Mouse (Mus musculus) megakaryocyte progenitor cell, adult 5-6 weeks (primary cell): ENCODE data around the gene Itga4. TPM values are rescaled to one million over a fixed set of nuclear protein-coding genes. Genes with fewer than 3 reads are reported as not detected.

Experiments used
- ATAC-seq: replicated peaks from 2 replicates; pipeline ENCODE4 v1.8.0; 2016; ENCODE audit warnings: mild to moderate bottlenecking, moderate TSS enrichment, inconsistent platforms; ENCODE audit not compliant: poor library complexity
- total RNA-seq, 2 experiments: library from RNA; stranded (forward) in 1 of 2; stranded (reverse) in 1 of 2; fragments of 157-497, 149-512 nt in 1 of 2; fragments of 200-1000 nt in 1 of 2; gene quantifications; 2 replicates each; pipeline versions ENCODE4 v1.2.3 to v1.2.4; 2015 to 2017

The Itga4 gene
- total RNA-seq (2015) (111 and 140 TPM in 2 replicates), total RNA-seq (2017) (80.4 and 107 TPM in 2 replicates)

- peak; percentile 47 for ATAC-seq
Observed at GRCm38 (mm10) chr2:79255192-79256000, at the start of gene Itga4. Gene Itga4 (plus strand): TSS chr2:79255426.

GRCm38 (mm10) chr2:79206191-79206755 lies 49.0 kb upstream of the Itga4 start:
- ATAC-seq, result peak; percentile 83

- ATAC-seq, result no peak
Observed at GRCm38 (mm10) chr2:79214982-79215381, 40.2 kb upstream of the Itga4 start.

- ATAC-seq, result no peak
Observed at GRCm38 (mm10) chr2:79215479-79215878, 39.7 kb upstream of the Itga4 start.

- ATAC-seq, result no peak
Observed at GRCm38 (mm10) chr2:79224714-79225426, 30.4 kb upstream of the Itga4 start.

GRCm38 (mm10) chr2:79227805-79228241 lies 27.4 kb upstream of the Itga4 start:
- ATAC-seq, result peak; percentile 91

GRCm38 (mm10) chr2:79231056-79231949 lies 23.9 kb upstream of the Itga4 start:
- ATAC-seq, result no peak

- ATAC-seq, result peak; percentile 76
Observed at GRCm38 (mm10) chr2:79235767-79236487, 19.3 kb upstream of the Itga4 start.

- ATAC-seq, result no peak
Observed at GRCm38 (mm10) chr2:79237216-79237615, 18.0 kb upstream of the Itga4 start.

GRCm38 (mm10) chr2:79244276-79244675 lies 10.9 kb upstream of the Itga4 start:
- ATAC-seq, result peak; percentile 68

- no peak for ATAC-seq
Observed at GRCm38 (mm10) chr2:79244743-79245142, 10.5 kb upstream of the Itga4 start.

- 0 out of 2 replicates have a peak, but pooled peaks have one; percentile 17 for ATAC-seq
Observed at GRCm38 (mm10) chr2:79248283-79248682, 6.9 kb upstream of the Itga4 start.

GRCm38 (mm10) chr2:79250510-79250909 lies 4.7 kb upstream of the Itga4 start:
- ATAC-seq, result no peak

- peak; percentile 19 for ATAC-seq
Observed at GRCm38 (mm10) chr2:79253754-79254197, 1.4 kb upstream of the Itga4 start.

- peak; percentile 32 for ATAC-seq
Observed at GRCm38 (mm10) chr2:79254588-79255191, 536 bp upstream of the Itga4 start.

GRCm38 (mm10) chr2:79256001-79256339 lies 744 bp downstream of the Itga4 start:
- peak; percentile 1; the same call in 1 of the 2 replicates for ATAC-seq

GRCm38 (mm10) chr2:79256376-79256775 lies 1.1 kb downstream of the Itga4 start:
- no peak for ATAC-seq

- ATAC-seq, result peak; percentile 21
Observed at GRCm38 (mm10) chr2:79256880-79257279, 1.7 kb downstream of the Itga4 start.

- ATAC-seq, result no peak
Observed at GRCm38 (mm10) chr2:79257411-79257810, 2.2 kb downstream of the Itga4 start.
